Comparison of ENCODE assay signal across 20 mouse cellular contexts in genomic region chr10:19033696-19034095, GRCm38 (mm10). TPM values are rescaled to one million over a fixed set of nuclear protein-coding genes. Genes with fewer than 3 reads are reported as not detected.
A peak's percentile ranks its signal among the peaks of the same experiment; 100 is the strongest.
DNase-seq lines count a peak whose midpoint lies in the region.
"Had no signal": no experiment of that assay in that cellular context is flagged by ENCODE, and none has a peak within 500 bp of the region (broad histone marks: within the 10 kb centered on the region; RNA-seq: fewer than 3 reads in every experiment).

No protein-coding gene starts in this region.

- no peak overlapping the region for H3K4me3 ChIP-seq in embryonic facial prominence, embryonic 10.5 days
- H3K4me3 ChIP-seq: forebrain, embryonic 13.5 days; lung, embryonic 15.5 days; midbrain, embryonic 12.5 days; stomach, embryonic 15.5 days had no signal

- no peaks in the 10 kb centered on the region for H3K36me3 ChIP-seq in embryonic facial prominence, embryonic 10.5 days (replicated peaks)
- H3K36me3 ChIP-seq: lung, embryonic 15.5 days; midbrain, embryonic 12.5 days; stomach, embryonic 15.5 days had no signal

- peak; percentile 7 for DNase-seq in gastrocnemius, adult 18-20 months (ENCODE audit: low spot score)
- DNase-seq in gastrocnemius, postnatal 36 days, result no peak
- peak; percentile 5 to 26 for DNase-seq in left cerebral cortex, postnatal 10 days (ENCODE audit: extremely low spot score in 1 of 2, low spot score in 2 of 2)
- DNase-seq in left cerebral cortex, adult 8-10 months (ENCODE audit: low spot score in 2 of 2), result no peak
- peak; percentile 23 for DNase-seq in lung, postnatal 25 days (ENCODE audit: low spot score)
- DNase-seq in skeletal muscle tissue, adult 2 months (ENCODE audit: low read depth, low spot score), result peak; percentile 21
- DNase-seq in embryonic facial prominence, embryonic 10.5 days (ENCODE audit: low spot score), result no peak
- no peak for DNase-seq in yolk sac, embryonic 10.5 days (ENCODE audit: low spot score)
- DNase-seq: adrenal gland, adult 2 months; cerebellum, adult 11-12 months; cerebellum, postnatal 25 days; kidney, adult 2 months; kidney, postnatal 25 days; layer of hippocampus, postnatal 36 days; left cerebral cortex, postnatal 4 days; retina, postnatal 1 day had no signal

- H3K9me3 ChIP-seq in embryonic facial prominence, embryonic 10.5 days, result no peaks in the 10 kb centered on the region
- H3K9me3 ChIP-seq: forebrain, embryonic 13.5 days; lung, embryonic 15.5 days; midbrain, embryonic 12.5 days; stomach, embryonic 15.5 days had no signal

- no peaks in the 10 kb centered on the region for H3K27me3 ChIP-seq in embryonic facial prominence, embryonic 10.5 days (replicated peaks; ENCODE audit: low read depth, poor library complexity, severe bottlenecking)
- H3K27me3 ChIP-seq: forebrain, embryonic 13.5 days; lung, embryonic 15.5 days; midbrain, embryonic 12.5 days; stomach, embryonic 15.5 days had no signal

- H3K27ac ChIP-seq in embryonic facial prominence, embryonic 10.5 days (replicated peaks), result no peak overlapping the region
- H3K27ac ChIP-seq: forebrain, embryonic 13.5 days; lung, embryonic 15.5 days; midbrain, embryonic 12.5 days; stomach, embryonic 15.5 days had no signal

- WGBS in embryonic facial prominence, embryonic 10.5 days, result 94% methylated on average over 1 of the region's 1 CpGs

- intact Hi-C loops in gastrocnemius, postnatal 36 days (cut with DNase I), result no loop called here
- intact Hi-C loops in left cerebral cortex, postnatal 10 days (cut with DNase I), result no loop called here

- H3K4me1 ChIP-seq in embryonic facial prominence, embryonic 10.5 days, result no peaks in the 10 kb centered on the region
- H3K4me1 ChIP-seq: forebrain, embryonic 13.5 days; lung, embryonic 15.5 days; midbrain, embryonic 12.5 days; stomach, embryonic 15.5 days had no signal

RNA-seq across cellular contexts. Expression of gene Tnfaip3, which starts 18.2 kb away (rescaled TPM):
- total RNA-seq in gastrocnemius, adult 18-20 months (2021), result 1 to 10 TPM; 1.3 to 1.7 TPM
- total RNA-seq in gastrocnemius, postnatal 36 days (2021), result 1 to 10 TPM; 1.6 to 2.4 TPM
- total RNA-seq in left cerebral cortex, postnatal 10 days (2021), result 1 to 10 TPM; 4.8 to 5.8 TPM
- 1 to 10 TPM; 3.6 to 5.4 (median 4.2) TPM for total RNA-seq in left cerebral cortex, adult 8-10 months (2022)
- polyA plus RNA-seq in embryonic facial prominence, embryonic 10.5 days (2016; fragmentation: Nextera tagmentation; extraction: Ambion mirVana), result 1.4 and 1.6 TPM in 2 replicates

Comparison
In these comparisons a context has a peak if more than half of its experiments do, and no peak if none do; other contexts are left out.
1. DNase-seq: peak in gastrocnemius, adult 18-20 months (single experiment), left cerebral cortex, postnatal 10 days (2 of 2), lung, postnatal 25 days (single experiment) and skeletal muscle tissue, adult 2 months (single experiment); none in gastrocnemius, postnatal 36 days (0 of 2), left cerebral cortex, adult 8-10 months (0 of 2), embryonic facial prominence, embryonic 10.5 days (single experiment) and yolk sac, embryonic 10.5 days (single experiment).